Mouse (Mus musculus) liver, embryonic 11.5 days (tissue): ENCODE results near the gene Dscam. TPM values are rescaled to one million over a fixed set of nuclear protein-coding genes. Genes with fewer than 3 reads are reported as not detected.

Experiments used
- ATAC-seq: fragments of 200-750 bp; cut with Nextera tagmentation; replicated peaks from 2 replicates; pipeline ENCODE4 v1.8.0; 2017; ENCODE audit warnings: moderate number of reproducible peaks, mild to moderate bottlenecking, moderate TSS enrichment, moderate library complexity; ENCODE audit not compliant: low FRiP score
- DNase-seq: peaks from one replicate; pipeline ENCODE4 v3.0.0-alpha.2; 2017; ENCODE audit warnings: low spot score
- H3K27ac ChIP-seq: fragments of 300-500 bp; sonication (generic); 2 replicates; pipeline ENCODE4 v1.5.1; 2014; ENCODE audit warnings: mild to moderate bottlenecking, low read depth, low read length, control low read depth
- H3K27me3 ChIP-seq: fragments of 300-500 bp; sonication (generic); replicated peaks from 2 replicates; pipeline ENCODE4 v1.6.1; 2014; ENCODE audit warnings: low read length, mixed read lengths; ENCODE audit not compliant: control insufficient read depth, insufficient read depth
- H3K36me3 ChIP-seq: fragments of 300-500 bp; sonication (generic); 2 replicates; pipeline ENCODE4 v1.6.1; 2014; ENCODE audit warnings: mild to moderate bottlenecking, low read length, moderate library complexity, mixed read lengths; ENCODE audit not compliant: control insufficient read depth, insufficient read depth
- H3K4me1 ChIP-seq: fragments of 300-500 bp; sonication (generic); replicated peaks from 2 replicates; pipeline ENCODE4 v1.6.1; 2014; ENCODE audit warnings: low read length, mixed read lengths; ENCODE audit not compliant: control insufficient read depth, insufficient read depth
- H3K4me2 ChIP-seq: fragments of 300-500 bp; sonication (generic); 2 replicates; pipeline ENCODE4 v1.6.1; 2014; ENCODE audit warnings: mild to moderate bottlenecking, control low read depth, moderate library complexity
- H3K4me3 ChIP-seq: fragments of 300-500 bp; sonication (generic); 2 replicates; pipeline ENCODE4 v1.5.1; 2014; ENCODE audit warnings: low read depth, low read length, control low read depth
- H3K9ac ChIP-seq: fragments of 300-500 bp; sonication (generic); 2 replicates; pipeline ENCODE4 v1.6.1; 2014; ENCODE audit warnings: low read depth, low read length, control low read depth
- H3K9me3 ChIP-seq: fragments of 300-500 bp; sonication (generic); 2 replicates; pipeline ENCODE4 v1.6.1; 2016; ENCODE audit warnings: low read length, inconsistent platforms, mixed read lengths; ENCODE audit not compliant: control insufficient read depth
- WGBS: fragments of 180-500 bp; shearing (Covaris S2); extraction: QIAGEN DNeasy Blood & Tissue Kit; methylation state at CpG from one replicate; pipeline ENCODE4 v1.1.7; 2014; 5-methylcytosine and 5-hydroxymethylcytosine counted together
- polyA plus RNA-seq: library from polyadenylated mRNA; unstranded; fragments of >200 nt; fragmentation: Nextera tagmentation; extraction: Ambion mirVana; gene quantifications from 2 replicates; pipeline ENCODE4 v1.2.1, GENCODE M21; 2014

Gene Dscam
- polyA plus RNA-seq, 1 experiment from 2014 or later, result 0.04 TPM

- DNase-seq (no peak), ATAC-seq (no peak)
- H3K27ac ChIP-seq, result no peak overlapping the region
- no peaks in the 10 kb centered on the region for H3K9me3 ChIP-seq
- no peak overlapping the region for H3K4me3 ChIP-seq
- no peaks in the 10 kb centered on the region for H3K36me3 ChIP-seq
- H3K4me2 ChIP-seq, result no peak overlapping the region
- 86% methylated on average over 2 of the region's 2 CpGs for WGBS
- H3K9ac ChIP-seq, result no peak overlapping the region
- H3K27me3 ChIP-seq, result no peaks in the 10 kb centered on the region
- no peaks in the 10 kb centered on the region for H3K4me1 ChIP-seq
These were observed 73.8 kb downstream of the Dscam start for GRCm38 (mm10) chr16:97096709-97097108.

DNA sequence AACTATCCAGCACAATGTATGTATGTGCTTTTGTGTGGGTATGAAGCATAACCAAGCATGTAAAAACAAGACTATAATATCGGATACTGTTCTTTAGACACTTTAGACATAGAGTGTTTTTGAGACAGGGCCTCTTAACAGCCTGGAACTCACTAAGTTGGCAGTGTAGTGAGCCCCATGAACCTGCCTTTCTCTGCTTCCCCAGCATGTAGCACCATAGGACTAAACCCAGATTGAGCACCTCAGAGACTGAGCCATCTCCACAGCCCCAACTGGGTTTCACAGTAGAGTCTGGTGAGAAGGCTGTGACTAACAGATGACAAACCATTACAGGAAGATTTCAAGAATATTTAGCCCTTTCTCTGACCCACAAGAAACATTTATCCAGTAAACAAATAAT lies 75.1 kb downstream of the Dscam start:
- Histone ChIP-seq H3K36me3 (no peaks in the 10 kb centered on the region), H3K4me3 (no peak overlapping the region), H3K9ac (no peak overlapping the region), H3K4me1 (no peaks in the 10 kb centered on the region), H3K27me3 (no peaks in the 10 kb centered on the region), H3K9me3 (no peaks in the 10 kb centered on the region), H3K4me2 (no peak overlapping the region), H3K27ac (no peak overlapping the region)
- WGBS, result 73% methylated on average over 1 of the region's 1 CpGs
- ATAC-seq (no peak), DNase-seq (no peak)

- no peak overlapping the region for H3K9ac ChIP-seq
- H3K4me3 ChIP-seq, result no peak overlapping the region
- no peaks in the 10 kb centered on the region for H3K4me1 ChIP-seq
- no peaks in the 10 kb centered on the region for H3K9me3 ChIP-seq
- H3K36me3 ChIP-seq, result no peaks in the 10 kb centered on the region
- no peak for ATAC-seq
- DNase-seq, result no peak
- H3K4me2 ChIP-seq, result no peak overlapping the region
- WGBS, result 49% methylated on average over 3 of the region's 3 CpGs
- H3K27me3 ChIP-seq, result no peaks in the 10 kb centered on the region
- H3K27ac ChIP-seq, result no peak overlapping the region
These were observed 81.2 kb downstream of the Dscam start for GRCm38 (mm10) chr16:97089339-97089738.

DNA sequence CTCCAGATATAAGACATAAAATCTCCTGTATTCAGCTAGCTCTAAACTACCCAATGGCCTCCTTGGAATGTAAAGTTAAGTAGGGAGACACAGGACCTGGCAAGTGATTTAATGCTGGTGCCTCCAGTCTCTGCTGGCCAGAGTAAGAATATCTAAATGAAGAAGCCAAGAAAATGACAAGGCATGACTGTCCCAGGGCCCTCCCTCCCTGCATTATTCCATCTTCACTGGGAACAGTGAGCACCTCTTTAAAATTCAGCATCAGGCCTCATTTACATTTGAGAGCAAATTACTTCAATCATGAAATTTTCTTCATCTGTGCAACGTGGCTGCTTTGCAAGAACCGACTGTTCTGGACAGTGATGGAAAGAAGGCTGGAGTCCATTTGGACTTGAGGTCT lies 86.9 kb downstream of the Dscam start:
- DNase-seq (no peak), ATAC-seq (no peak)
- no peaks in the 10 kb centered on the region for H3K4me1 ChIP-seq
- H3K9me3 ChIP-seq, result no peaks in the 10 kb centered on the region
- H3K27me3 ChIP-seq, result no peaks in the 10 kb centered on the region
- no peak overlapping the region for H3K9ac ChIP-seq
- H3K27ac ChIP-seq, result no peak overlapping the region
- no peaks in the 10 kb centered on the region for H3K36me3 ChIP-seq
- H3K4me3 ChIP-seq, result no peak overlapping the region
- no peak overlapping the region for H3K4me2 ChIP-seq
- 73% methylated on average over 2 of the region's 2 CpGs for WGBS

DNA sequence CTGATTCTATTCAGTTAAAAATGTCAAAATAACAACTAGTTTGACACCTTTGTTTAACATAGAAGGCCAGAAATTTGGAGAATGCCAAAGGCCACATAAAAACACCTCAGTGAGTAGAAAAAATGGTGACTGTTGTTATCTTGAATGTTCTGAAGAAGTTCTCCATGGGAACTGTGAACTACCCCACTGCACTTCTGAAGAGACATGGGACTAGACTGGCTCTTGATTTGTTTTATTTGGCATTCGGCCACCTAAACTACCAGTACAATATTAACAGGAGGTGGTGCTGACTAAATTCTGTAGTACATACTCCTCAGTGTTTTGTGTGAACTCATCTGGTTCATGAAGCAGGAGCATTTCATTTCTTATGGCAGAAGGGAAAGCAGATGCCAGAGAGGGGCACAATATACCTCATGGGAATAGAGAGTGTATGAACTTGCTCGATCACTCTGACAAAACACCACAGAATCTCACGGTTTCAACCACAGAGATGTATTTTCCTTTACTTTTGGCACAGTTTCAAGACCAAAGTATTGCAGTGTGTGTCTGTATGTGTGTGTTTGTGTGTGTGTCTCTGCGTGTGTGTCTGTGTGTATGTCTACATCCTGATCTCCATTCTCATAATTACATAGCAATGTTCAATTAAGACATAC lies 94.5 kb downstream of the Dscam start:
- H3K27ac ChIP-seq, result no peak overlapping the region
- no peak for DNase-seq
- 80% methylated on average over 4 of the region's 4 CpGs for WGBS
- no peak overlapping the region for H3K9ac ChIP-seq
- H3K4me3 ChIP-seq, result no peak overlapping the region
- ATAC-seq, result no peak
- no peaks in the 10 kb centered on the region for H3K27me3 ChIP-seq
- no peaks in the 10 kb centered on the region for H3K9me3 ChIP-seq
- no peaks in the 10 kb centered on the region for H3K4me1 ChIP-seq
- H3K4me2 ChIP-seq, result no peak overlapping the region
- H3K36me3 ChIP-seq, result no peaks in the 10 kb centered on the region

DNA sequence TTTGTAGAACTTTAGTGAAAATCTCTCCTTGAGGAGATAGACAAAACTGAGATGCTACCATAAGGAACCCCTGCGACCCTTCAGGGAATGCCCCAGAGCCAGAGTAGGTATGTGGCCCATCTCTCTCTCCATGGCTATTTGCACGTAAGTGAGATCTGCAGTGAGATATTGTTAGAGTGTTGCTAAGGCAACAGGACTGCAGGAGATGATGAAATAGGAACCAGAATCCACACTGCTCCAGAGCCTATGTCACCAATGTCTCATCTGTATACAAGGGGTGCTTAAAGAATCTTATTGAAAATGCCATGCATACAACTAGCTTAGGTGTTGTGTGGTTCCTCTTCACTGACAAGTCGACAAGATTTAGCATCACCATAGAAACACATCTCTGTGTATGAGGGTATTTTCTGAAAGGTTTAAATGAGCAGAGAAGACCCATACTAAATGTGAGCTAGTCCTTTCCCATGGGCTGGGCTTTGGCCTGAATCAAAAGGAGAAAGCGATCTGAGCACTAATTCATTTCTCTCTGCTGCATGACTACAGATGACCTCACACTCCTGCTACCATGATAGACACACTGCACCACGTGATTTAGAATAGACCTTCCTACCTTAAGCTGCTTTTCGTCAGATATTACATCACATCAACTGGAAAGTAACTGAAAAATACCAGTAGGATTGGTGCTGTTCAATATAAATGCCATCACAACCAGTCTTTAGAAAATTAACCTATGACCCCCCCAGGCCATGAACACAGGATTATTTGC lies 95.2 kb downstream of the Dscam start:
- no peaks in the 10 kb centered on the region for H3K27me3 ChIP-seq
- no peak overlapping the region for H3K9ac ChIP-seq
- H3K27ac ChIP-seq, result no peak overlapping the region
- DNase-seq (no peak), ATAC-seq (no peak)
- no peak overlapping the region for H3K4me2 ChIP-seq
- H3K36me3 ChIP-seq, result no peaks in the 10 kb centered on the region
- no peaks in the 10 kb centered on the region for H3K9me3 ChIP-seq
- 66% methylated on average over 6 of the region's 6 CpGs for WGBS
- no peaks in the 10 kb centered on the region for H3K4me1 ChIP-seq
- no peak overlapping the region for H3K4me3 ChIP-seq

GRCm38 (mm10) chr16:97073847-97074246 lies 96.7 kb downstream of the Dscam start:
- DNase-seq, result no peak
- no peak for ATAC-seq

GRCm38 (mm10) chr16:97072624-97073023 lies 97.9 kb downstream of the Dscam start:
- no peaks in the 10 kb centered on the region for H3K9me3 ChIP-seq
- DNase-seq (no peak), ATAC-seq (no peak)
- H3K4me1 ChIP-seq, result no peaks in the 10 kb centered on the region
- H3K4me2 ChIP-seq, result no peak overlapping the region
- no peak overlapping the region for H3K4me3 ChIP-seq
- H3K27ac ChIP-seq, result no peak overlapping the region
- H3K9ac ChIP-seq, result no peak overlapping the region
- no peaks in the 10 kb centered on the region for H3K36me3 ChIP-seq
- WGBS, result 84% methylated on average over 2 of the region's 2 CpGs
- no peaks in the 10 kb centered on the region for H3K27me3 ChIP-seq

More at GRCm38 (mm10) chr16:97073847-97074246, 96.7 kb downstream of the Dscam start:
- H3K36me3 ChIP-seq, result no peaks in the 10 kb centered on the region
- no peaks in the 10 kb centered on the region for H3K4me1 ChIP-seq
- WGBS, result 95% methylated on average over 1 of the region's 1 CpGs
- no peaks in the 10 kb centered on the region for H3K27me3 ChIP-seq
- no peak overlapping the region for H3K4me2 ChIP-seq
- no peak overlapping the region for H3K4me3 ChIP-seq
- H3K9me3 ChIP-seq, result no peaks in the 10 kb centered on the region
- no peak overlapping the region for H3K27ac ChIP-seq
- no peak overlapping the region for H3K9ac ChIP-seq

DNA sequence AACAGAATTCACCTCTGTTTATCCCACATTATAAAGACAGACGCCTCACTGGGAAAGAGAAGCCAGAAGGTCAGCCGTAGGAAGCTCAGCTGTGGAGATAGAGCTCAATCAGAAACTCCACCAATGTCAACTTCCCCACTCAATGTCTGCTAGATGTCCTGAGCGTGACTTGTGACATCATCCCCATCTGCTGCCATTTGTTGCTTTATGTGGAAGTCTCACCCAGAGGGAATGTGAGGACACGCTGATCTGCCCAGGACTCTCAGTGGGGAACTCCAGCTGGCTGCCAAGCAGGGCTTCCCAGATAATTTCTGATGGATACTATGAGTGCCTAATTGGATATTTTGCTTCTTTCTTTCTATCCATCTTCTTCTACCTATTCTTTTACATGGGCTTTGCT lies 103.7 kb downstream of the Dscam start:
- Histone ChIP-seq H3K4me1 (no peaks in the 10 kb centered on the region), H3K4me2 (no peak overlapping the region), H3K4me3 (no peak overlapping the region), H3K36me3 (no peaks in the 10 kb centered on the region), H3K27me3 (no peaks in the 10 kb centered on the region), H3K9ac (no peak overlapping the region), H3K27ac (no peak overlapping the region), H3K9me3 (no peaks in the 10 kb centered on the region)
- DNase-seq, result no peak
- 55% methylated on average over 4 of the region's 4 CpGs for WGBS
- no peak for ATAC-seq
